Mouse (Mus musculus) thymus, postnatal 14 days (tissue): ENCODE measurements at regions not wholly inside any gene's neighbourhood (a gene's known extent, or its start where the extent isn't known, plus 50 kb on each side); places are given as distances from the start of the nearest gene placed in this dataset.

Source experiments
- DNase-seq: peaks from one replicate; pipeline ENCODE4 v3.0.0; 2021

DNA sequence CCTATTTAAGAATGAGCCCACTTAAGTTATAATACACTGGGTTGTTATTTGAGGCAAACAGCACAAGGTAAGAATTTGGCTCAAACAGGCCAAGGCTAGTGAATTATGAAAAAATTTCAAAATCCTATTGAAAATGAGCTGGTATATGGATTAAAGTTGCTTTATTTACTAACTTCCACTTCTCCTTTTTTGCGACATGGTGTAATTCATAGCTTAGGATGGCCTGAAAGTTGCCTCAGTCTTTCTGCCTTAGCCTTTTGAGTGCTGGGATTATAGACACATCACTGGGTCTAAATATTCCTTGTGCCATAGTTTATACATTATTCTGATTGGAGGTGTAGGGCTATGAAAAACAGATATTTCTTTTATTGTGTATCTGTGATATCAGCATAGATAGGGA, 81.9 kb downstream of the Edem1 start:
- DNase-seq = no peak

DNA sequence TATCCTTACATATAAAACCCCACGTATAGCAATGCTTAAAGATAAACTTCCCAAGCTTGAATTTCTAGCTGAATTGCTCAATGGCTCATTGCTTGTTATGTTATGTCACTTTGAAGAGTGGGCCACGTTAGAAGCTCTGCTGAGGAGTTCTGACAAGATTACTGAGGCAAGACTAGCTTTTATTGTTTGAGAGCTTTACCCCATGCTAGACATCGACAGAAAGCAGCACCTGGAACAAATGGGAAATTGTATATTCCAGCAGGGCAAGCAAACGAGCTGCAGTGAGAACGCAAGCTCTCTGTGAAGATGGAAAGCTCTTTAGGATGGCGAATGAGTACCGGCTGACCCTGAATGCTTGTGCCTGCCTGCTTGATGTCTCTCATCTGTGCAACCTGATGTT, 84.1 kb downstream of the Edem1 start:
- no peak for DNase-seq

DNA sequence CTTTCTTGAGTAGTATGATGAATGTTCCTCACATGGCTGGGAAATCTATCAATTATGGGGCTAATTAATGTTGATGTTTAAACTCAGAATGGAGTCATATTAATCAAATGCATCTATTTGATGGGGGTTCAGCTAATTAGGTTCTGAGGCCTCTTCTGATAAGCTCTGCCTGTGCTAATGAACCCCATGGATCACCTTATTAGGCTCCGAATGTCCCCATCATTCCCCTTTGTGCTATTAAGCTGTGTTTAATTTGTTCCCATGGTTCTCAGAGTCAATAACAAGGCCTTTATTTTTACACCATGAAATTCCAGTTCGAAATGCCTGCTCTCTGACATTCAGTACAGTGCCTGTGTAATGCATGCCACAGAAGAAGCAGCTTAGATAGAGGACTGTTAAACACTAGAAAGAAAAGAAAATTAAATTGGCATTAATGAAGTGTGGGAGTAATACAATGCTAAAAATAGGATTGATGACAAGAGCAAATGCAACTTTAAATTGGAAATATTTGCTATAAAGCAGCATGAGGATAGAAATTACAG, 91.0 kb downstream of the Edem1 start:
- DNase-seq = no peak

DNA sequence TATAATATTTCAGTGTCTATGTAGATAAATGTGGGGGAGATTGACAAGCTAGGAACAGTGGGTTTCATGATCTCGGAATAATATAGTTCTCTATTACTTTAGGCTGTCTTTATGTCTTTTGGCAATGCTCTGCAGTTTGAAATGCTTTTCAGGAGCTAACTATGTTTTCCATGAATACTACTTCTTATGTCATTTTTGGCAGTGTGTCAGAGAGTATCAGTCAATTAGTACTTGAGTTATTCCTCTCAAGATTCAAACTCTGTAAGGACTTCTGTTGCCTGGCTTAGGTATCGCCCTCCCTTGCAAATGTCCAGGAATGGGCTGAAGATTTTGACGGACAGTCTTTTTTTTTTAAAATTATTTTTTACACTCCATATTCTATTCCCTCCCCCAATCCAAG, 92.7 kb downstream of the Edem1 start:
- DNase-seq = no peak

DNA sequence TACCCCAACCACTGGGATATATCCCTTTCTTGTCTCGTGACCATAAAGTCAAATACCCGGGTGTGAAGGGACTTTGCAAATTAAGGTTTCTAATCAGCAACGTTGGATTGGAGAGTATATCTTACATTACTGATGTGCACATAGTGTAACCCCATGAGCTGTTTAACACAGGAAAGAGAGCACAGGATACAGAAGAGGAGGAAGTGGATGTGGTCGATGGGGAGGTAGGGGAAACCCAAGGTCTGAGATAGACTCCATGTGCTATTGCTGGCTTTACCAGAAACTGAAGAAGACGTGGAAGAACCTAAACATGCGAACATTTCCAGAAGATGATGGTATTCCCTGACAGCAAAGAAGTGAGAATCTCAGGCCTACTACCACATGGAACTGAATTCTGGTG, 94.1 kb downstream of the Edem1 start:
- peak; percentile 6 for DNase-seq

DNA sequence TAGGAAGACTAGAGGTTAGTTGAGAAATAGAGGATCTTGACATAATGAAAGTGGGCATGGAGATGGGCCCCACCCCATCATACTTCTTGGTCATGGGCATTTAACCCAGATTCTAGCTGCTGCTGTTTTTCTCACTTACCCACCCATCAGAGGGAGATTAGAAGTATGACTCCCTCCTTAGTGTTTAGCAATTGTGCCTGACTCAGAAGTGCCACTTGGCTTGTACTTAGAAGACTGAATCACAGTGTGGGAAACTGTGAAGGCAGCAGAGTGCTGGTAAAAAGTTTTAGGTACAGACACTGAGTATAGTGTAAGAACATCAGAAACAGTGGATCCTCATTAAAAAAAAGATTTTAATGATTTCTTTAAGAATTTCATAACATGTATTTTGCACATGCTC, 100.5 kb downstream of the Edem1 start:
- DNase-seq = no peak

DNA sequence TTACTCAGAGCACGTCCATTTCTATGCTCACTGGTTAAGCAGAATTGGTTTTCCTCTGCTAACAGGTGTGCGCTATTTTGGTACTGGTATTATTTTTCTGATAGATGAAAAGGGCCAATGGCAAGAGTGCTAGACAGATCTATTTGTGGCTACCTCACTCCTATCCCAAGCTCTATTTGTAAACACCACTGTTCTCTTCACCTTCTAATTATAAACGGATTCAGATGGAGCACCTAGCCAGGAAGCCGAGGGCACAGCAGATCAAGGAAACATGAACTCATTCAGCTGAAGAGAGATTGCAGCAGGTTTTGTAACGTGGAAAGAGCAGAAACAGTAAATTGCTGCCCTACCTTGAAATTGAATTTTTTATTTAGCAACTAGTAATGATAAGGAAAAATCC, 110.2 kb downstream of the Edem1 start:
- DNase-seq = no peak

DNA sequence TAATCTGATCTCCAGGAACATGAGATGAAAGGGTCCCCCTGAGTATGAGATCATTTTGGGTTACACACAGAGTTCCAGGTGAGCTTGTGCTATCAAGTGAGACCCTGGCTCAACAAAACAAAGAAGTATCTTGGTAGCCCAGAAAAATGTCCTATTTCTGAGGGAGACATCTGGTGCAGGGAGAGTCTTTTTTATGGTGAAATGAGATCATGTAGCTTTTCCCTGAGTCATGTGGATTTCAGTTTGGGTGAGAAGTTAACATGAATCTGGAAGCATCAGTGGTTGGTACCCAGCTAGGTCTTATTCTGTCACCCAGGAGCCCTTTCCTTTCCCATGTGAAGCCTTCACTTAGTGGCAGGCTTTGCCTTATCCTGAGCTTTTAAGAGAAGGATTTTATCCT, 113.8 kb downstream of the Edem1 start:
- DNase-seq = no peak

DNA sequence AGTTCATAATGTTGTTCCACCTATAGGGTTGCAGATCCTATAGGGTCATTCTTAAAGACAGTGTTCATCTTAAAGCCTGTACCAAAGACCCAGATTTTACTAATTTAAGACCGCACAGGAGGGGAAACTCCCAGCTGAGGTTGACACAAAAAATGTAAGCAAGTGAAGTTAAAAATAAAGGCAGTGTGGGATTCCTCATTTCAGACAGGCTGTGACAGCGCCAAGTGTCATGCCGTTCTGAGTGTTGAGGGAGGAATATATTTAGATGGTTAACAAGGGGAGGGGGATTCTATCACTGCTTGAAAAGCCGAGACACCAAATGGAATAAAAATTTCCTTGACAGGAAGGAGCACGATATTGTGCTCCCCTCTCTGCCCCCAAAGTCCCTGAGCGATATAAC, 123.9 kb downstream of the Edem1 start:
- DNase-seq = no peak

DNA sequence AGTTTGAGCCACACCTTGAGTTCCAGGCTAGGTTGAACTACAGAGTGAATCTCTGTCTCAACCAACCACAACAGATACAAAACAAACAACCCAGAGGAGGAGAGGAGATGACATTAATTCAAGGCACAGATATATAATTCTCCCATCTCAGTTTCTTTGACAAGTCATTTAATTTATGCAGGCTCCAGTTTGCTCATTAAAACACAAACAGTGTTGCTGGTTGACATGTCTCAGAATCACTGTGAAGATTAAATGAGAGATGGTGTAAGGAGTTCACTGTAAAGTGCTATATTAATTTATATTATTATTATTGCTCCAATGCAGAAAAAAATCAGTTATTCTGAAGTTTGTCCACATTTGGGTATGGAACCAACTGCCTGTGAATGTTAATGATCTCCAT, 134.4 kb downstream of the Edem1 start:
- no peak for DNase-seq

DNA sequence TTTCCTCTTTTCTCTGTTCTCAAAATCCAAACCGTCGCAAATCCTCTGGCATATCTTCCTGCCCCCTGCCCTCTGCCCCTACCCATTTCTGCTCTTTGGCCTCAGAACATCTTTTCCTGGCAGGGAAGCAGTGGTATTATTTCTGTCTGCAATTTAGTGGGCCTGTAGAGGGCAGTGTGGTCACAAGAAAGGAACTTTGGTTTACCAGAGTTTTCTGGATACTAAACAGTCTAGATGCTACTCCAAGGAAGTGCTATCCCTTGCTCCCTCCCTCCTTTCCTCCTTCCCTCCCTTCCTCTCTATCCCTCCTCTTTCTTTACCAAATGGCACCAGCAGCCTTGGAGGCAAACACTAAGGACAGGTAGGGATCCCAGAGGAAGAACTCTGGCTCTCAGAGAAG, 134.9 kb downstream of the Edem1 start:
- DNase-seq = peak; percentile 37

DNA sequence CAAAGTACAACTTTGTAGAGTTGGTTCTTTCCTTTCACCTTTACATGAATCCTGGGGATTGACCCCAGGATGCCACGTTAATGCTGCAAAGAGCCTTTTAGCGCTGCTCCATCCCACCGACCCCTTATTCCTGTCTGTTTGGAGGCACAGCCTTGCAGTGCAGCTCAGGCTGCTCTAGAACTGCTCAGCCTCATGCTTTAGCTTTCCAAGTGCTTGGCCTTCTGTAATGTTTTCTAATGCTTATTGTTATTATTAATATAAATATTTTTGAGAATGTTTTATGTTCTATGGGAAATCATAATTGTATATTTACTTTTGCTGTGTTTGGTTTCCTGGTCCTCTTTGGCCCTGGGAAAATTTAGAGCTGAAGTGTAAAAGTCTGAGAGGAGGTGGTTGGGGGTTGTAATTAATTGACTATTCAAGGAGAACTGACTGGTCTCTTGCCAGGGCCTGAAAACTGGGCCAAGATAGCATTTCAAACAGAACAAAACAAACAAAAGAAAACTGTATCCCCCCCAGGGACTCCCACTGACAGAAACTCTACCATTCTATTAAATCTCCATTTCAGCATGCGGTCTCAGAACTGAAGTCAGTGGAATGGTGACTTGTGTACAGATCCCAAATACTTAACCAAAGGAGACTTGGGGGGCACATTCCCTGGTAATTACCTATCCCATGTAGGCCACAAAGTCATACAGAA, 141.2 kb downstream of the Edem1 start:
- no peak for DNase-seq

DNA sequence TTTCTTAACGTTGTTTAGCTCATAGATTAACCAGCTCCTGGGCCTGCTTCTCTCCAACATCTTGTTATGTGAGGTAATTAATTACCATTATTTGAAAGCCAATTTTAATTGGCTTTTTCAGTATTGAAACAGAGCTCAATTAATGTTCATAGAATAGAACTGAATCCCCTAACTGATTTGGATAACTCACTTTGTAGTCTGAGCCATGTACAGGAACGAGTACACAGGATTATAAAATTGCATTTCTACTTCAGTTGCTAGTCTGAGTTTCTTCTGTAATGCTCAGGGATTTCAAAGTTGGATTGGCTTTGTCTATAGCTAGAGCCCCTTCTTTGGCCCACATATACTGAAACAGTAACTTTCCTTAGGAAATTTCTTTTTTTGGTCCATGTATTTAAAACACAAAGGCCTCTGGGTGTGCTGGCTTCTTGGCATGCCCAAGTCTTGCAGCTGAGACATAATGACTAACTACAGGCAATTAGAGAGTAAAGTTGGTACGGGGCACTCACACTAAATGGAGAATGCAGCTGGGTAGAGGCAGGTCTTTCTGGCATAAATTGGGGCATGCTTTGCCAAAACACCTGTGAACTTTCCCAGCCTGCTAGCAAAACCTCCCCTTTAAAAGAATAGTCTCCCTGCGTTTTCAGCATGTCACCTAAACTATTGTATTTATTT, 143.1 kb downstream of the Edem1 start:
- no peak for DNase-seq

DNA sequence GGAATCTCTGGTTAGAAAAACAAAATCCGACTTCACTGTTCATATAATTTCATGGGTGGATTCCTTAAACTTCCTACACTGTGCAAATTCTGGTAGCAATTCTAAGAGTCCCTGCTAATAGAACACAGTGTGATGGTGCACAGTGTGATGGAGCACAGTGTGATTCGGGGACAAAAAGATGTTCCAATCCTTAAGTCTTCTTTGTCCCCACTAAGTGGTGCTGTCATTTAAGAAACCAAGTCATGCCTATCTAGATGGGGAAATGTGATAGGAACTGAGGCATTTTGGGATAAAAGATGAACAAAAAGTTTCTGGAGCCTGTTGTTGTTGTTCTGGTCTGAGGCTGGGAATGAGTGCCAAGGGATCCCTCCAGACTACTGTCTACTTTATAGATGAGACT, 145.3 kb downstream of the Edem1 start:
- DNase-seq = no peak

DNA sequence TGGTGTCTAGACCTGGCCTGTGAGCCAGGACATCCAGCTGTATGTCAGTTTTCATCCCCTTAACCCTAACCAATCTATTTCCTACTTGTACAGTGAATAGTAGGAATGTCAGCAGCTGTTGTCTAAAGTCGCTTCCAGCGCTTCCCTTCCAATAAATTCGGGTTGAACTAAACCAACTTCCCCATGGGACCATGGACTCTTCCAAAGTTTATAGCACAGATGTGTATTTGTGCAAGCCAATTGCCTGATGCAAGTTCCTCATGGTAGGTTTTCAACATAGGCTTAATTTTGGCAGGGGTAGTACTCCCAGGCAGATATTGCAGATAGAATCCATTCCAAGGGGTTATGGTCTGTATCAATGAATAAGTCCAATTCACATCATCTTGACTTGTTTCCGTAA, 161.1 kb downstream of the Edem1 start:
- no peak for DNase-seq

DNA sequence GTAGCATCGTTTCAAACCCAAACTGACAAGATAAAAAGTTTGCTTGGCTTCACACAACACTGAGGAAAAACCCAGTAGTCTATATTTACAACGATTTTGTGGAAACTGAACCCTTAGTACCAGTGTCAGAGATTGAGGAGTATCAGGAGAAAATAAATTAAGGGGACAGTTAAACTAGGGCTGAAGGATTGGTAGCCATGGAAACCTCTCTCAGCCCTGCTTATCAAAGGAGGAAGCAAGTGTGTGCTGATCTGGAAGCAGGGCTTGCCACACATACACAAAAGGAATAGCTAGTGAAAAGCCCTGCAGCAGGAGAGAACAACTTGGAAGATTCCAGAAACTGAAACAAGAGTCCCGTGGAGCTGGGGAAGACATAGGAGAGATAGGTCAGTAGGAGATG, 165.3 kb downstream of the Edem1 start:
- no peak for DNase-seq

DNA sequence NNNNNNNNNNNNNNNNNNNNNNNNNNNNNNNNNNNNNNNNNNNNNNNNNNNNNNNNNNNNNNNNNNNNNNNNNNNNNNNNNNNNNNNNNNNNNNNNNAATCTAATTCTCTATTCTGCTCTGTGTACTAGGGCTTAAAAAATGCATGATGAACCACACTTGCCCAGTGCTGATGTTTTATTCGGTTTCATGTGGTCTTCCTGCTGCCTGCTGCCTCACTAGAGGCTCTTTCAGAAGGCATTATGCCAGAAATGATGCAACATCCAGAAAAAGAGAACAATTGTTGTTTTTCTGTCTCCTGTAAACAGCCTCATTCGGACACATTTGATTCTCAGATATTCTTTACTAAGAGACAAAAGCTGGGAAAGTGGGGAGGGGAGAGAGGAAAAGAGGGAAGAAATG, 176.0 kb downstream of the Edem1 start:
- DNase-seq = no peak

DNA sequence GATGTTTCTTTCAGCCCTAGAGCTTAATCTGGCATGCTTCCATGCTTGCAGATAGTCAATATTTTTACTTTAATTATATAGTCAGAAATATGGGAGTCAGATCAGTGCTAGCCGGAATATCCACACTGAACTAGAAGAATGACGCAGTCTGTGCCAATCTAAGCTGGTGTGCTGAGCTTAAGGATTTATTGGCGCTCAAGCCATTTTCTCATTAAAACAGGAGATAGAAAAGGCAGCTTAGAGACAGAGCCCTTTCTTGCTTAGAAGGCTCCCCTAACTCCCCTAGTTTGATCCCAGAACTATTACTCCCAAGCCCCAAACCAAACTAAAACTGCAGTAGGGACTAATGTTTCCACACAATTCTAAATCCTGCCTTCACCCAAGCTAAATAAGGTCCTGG, 180.9 kb downstream of the Edem1 start:
- no peak for DNase-seq

DNA sequence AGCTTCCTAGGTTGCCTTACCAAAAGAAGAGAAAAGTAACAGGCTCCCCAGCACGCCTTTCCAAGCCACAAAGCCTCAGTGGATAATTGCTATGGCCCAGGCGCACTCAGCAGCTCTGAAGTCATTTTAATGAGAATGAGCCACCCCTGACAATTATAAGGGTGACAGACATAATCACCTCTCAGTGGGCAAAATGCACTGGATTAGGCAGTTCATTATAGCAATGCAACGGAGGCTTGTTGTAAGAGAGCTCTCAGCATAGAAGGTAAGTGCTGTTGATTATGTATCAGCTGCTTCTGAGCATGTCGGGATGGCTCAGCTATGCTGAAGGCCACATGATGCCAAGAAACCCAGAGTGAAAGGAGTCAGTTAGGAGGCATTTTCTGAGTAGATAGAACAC, 181.4 kb downstream of the Edem1 start:
- DNase-seq = no peak

DNA sequence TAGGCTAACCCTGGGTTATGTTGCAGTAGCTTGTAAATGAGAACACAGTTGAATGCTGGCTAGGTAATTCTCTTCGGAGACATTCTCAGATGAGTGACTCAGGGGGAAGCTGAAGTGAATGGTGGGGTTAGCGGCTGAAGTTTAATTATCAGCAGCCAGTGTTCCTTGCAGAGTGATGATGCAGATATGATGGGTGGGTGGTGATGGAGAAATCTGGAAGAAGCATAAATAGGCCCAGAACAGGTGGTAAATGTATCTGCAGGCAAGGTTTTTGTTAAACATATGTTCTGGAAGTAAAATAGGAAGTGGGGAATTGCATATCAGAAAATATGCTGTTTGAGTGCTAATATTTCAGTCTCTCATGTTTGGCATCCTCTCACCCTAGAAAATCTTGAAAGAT, 191.3 kb downstream of the Edem1 start:
- DNase-seq = no peak
